Mouse (Mus musculus) yolk sac, embryonic 10.5 days (tissue): Measurements from ENCODE around the gene Gm44805.
A peak's percentile ranks its signal among the peaks of the same experiment; 100 is the strongest.

Experiments
- DNase-seq: peaks from one replicate; pipeline ENCODE4 v3.0.0-alpha.2; 2017; ENCODE audit warnings: low spot score

Gm44805 gene

GRCm38 (mm10) chr7:19677872-19678271 is 3.4 kb downstream of the Gm44805 start, which contains the start of gene Apoc2:
Gene Apoc2, minus strand, starts transcription at chr7:19677941.
- DNase-seq = peak; percentile 86

GRCm38 (mm10) chr7:19676662-19677061 is 4.6 kb downstream of the Gm44805 start:
- DNase-seq = peak; percentile 75

DNA sequence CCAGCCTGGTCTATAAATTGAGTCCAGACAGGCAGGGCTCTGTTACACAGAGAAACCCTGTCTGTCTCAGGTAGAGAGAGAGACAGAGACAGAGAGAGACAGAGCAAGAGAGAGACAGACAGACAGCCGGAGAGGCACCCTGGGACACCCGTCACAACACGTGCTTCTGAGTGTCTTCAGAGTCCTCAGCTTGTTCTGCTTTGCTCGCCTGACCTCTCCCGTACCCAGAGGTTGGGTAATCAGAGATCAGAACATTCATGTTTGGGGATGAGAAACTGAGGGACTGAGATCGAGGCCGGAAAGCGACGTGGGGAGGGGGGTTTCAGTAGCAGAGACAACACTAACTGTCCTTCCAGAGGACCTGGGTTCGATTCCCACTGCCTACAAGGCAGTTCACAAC is 5.4 kb downstream of the Gm44805 start:
- DNase-seq = no peak

DNA sequence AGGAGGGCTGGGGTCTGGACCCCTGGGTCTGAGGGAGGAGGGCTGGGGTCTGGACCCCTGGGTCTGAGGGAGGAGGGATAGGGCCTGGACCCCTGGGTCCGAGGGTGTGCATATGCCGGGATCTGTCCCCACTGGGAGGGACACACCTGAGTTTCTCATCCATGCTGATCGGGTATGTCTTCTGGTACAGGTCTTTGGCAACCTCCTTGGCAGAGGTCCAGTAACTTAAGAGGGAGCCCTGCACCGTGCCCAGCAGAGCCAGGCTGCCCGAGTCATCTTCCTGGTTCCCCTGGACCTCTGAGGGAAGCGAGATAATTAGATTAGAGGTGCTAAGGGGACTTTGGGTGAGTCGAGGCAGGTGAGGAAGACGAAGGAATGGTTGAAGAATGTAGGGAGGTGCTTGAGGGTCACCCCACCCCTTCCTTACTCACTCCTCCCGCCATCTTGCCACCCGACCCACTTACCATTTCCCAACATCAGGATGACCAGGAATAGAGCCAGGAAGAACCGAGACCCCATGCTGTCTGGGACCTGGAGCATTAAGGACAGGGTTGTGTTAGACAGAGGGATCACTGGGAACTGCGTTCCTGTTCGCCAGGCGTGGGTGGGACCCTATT is 8.0 kb downstream of the Gm44805 start:
- DNase-seq = no peak

GRCm38 (mm10) chr7:19671511-19671910 is 9.7 kb downstream of the Gm44805 start:
- no peak for DNase-seq

- DNase-seq = peak; percentile 85
These were observed 12.1 kb downstream of the Gm44805 start for GRCm38 (mm10) chr7:19668947-19669721.

GRCm38 (mm10) chr7:19667434-19667833 is 13.8 kb downstream of the Gm44805 start:
- DNase-seq = no peak

GRCm38 (mm10) chr7:19666750-19667149 is 14.5 kb downstream of the Gm44805 start:
- no peak for DNase-seq

DNA sequence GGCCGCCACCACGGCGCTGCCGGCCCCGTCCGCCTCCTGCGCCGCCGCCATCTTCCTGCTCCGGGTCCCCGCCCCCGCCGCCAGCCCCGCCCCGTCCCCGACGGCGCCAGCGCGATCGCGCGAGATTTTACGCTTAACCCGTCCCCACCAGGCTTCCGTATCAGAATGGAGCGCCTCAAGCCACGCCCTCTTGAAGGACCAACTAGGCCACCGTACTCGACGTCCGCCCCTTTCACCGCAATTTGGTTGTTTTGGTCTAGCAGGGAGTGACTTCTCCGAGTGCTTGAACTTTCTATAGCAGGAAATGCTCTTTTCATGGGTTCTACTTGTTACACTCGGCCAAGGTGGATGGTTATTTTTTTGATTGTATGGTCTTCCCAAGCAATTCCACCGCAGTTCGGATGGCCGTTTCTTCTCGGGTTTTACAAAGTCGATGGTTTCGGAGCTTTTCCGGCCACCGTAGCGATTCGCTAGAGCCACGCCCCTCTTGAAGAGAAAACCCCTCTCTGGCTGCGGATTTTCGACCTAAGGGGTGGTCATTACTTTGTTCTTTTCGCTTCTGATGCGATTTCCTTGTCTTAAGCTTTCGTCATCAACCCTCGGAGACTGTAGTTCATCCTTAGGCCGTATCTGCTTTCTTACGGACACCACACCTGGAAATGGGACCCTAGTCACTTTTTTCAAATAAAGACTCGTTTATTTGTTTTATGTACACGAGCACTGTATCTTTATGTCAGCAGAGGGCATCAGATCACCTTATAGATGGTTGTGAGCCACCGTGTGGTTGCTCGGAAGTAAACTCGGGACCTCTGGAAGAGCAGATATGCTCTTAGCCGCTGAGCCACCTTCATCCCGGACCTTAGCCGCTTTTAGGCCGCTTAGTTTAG is 16.0 kb downstream of the Gm44805 start, which contains the start of gene Clptm1:
Gene Clptm1 (minus strand): TSS at position 79 of the 887 bp plus-strand sequence.
- DNase-seq = peak; percentile 98

DNA sequence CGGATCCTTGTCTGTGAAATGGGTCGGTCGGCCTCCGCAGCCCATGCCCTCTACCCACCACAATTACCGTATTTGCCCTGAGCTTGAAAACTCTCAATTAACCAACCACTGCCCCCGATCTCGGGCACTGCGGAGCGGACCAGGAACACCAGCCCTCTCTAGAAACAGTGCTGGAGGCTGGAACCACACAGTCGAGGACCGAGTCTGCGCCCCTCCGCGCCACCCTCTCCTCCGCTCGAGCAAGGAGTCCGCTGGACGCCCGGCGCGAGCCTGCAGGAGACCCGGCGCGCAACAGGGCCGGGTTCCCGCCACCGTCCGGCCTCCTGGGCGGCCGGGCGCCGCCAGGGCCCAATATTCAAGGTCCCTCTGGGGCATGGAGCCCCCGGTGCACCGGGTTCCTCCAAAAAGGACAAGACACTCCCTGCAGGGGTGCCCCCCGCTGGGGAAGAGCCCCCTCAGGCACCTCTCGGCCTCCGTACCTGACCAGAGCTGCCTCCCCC is 16.7 kb downstream of the Gm44805 start:
- no peak for DNase-seq

- no peak for DNase-seq
These were observed 17.3 kb downstream of the Gm44805 start for GRCm38 (mm10) chr7:19663940-19664339.

DNA sequence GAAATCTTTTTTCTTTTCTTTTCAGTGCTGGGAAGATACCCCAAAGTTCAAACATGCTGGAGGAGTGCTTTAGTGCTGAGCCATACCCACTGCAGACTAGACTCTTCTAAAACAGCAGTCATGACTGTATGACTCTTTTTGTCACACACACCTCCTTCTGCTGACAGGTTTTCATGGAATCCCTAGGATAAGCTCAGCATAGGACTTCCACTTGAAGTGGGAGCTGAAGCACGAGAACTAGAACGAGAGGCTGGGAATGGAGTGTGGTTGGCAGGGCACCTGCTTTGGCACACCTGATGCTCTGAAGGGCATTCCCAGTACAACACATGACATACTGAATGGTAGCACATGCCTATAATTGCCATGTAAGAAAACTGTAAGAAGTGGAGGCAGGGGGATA is 28.6 kb downstream of the Gm44805 start:
- DNase-seq = no peak

DNA sequence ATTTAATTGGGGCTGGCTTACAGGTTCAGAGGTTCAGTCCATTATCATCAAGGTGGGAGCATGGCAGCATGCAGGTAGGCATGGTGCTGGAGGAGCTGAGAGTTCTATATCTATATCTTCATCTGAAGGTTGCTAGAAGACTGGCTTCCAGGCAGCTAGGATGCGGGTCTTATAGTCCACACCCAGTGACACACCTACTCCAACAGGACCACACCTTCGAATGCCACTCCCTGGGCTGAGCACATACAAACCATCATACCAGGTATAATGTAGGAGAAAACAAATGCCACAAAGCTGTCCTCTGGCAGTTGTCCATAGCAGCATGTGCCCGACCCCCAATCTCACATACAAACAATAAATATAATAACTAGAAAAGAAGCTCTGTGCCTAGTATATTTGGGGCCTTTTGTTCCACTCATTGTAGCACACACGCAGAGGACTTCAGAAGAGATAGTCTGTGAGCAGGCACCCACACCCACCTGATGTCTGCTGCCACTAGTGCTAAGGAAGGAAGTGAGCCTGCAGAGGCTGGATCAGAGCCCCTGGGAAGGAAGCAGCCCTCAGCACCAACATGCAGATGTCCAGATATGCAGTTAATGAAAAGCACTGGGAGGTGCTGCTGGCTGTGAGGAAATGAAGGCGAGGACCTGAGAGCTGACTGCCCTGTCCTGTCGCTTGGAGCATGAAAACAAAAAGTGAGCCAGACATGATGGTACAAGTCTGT is 30.0 kb downstream of the Gm44805 start:
- no peak for DNase-seq

DNA sequence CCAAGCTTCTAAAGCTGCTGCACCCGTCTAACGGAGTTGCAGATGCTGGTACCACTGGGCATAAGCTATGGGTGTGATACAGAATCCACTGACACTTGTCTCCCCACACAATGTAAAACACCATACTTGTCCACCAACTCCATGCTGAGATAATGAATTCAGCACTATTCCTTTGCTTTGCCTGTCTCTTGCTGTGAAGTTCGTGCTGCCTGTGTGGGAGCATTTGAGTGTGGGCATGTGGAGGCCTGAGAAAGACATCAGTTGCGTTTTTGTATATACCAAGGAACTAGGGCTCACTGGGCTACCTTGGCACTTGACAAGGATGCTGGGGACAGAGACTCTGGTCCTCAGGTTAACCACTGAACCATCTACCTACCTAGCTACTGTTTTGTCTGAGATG is 40.0 kb downstream of the Gm44805 start:
- no peak for DNase-seq

GRCm38 (mm10) chr7:19635074-19635827 is 46.0 kb downstream of the Gm44805 start:
- no peak for DNase-seq

- DNase-seq = no peak
These were observed 46.6 kb downstream of the Gm44805 start for GRCm38 (mm10) chr7:19634591-19634990.

DNA sequence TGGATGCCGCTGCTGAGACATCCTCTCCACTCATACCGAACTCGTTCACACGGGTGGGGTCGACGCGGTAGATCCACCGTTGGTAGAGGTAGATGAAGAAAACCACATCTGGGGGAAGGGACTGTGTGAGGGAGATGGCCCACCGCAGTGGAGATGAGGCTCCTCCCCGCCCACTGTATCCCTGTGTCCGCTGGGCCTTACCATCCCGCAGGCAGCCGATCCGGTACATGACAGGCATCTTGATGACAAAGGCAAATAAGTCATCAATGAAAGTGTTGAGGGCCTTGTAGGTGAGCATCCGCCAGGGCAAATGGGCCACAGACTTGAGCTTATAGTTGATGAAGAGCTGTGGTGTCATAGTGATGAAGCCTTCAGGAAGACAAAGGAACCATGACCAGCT is 47.4 kb downstream of the Gm44805 start:
- DNase-seq = no peak

GRCm38 (mm10) chr7:19633197-19633596 is 48.0 kb downstream of the Gm44805 start:
- no peak for DNase-seq

- DNase-seq = no peak
These were observed 48.5 kb downstream of the Gm44805 start for GRCm38 (mm10) chr7:19632720-19633119.

- DNase-seq = no peak
These were observed 48.9 kb downstream of the Gm44805 start for GRCm38 (mm10) chr7:19632275-19632674.

GRCm38 (mm10) chr7:19629361-19629734 is 51.9 kb downstream of the Gm44805 start, which contains the start of gene Relb:
Gene Relb, minus strand, starts transcription at chr7:19629438.
- DNase-seq = peak; percentile 88
